Comparison of ENCODE assay signal across 32 mouse cellular contexts in genomic region chr1:88521170-88521747, GRCm38 (mm10). TPM values are rescaled to one million over a fixed set of nuclear protein-coding genes. Genes with fewer than 3 reads are reported as not detected.
A peak's percentile ranks its signal among the peaks of the same experiment; 100 is the strongest.
DNase-seq lines count a peak whose midpoint lies in the region; ATAC-seq lines count a peak whose summit lies in the region.
"Had no signal": no experiment of that assay in that cellular context is flagged by ENCODE, and none has a peak within 500 bp of the region (broad histone marks: within the 10 kb centered on the region; RNA-seq: fewer than 3 reads in every experiment).

No protein-coding gene starts in this region.

- no peak for DNase-seq in forebrain, embryonic 11.5 days (ENCODE audit: low spot score)
- DNase-seq in frontal cortex, adult 2 months (ENCODE audit: extremely low spot score in 1 of 2, low spot score in 1 of 2): no peak
- no peak for DNase-seq in midbrain, embryonic 10.5 days (ENCODE audit: low spot score)
- no peak for DNase-seq in kidney, postnatal 36 days
- DNase-seq: adrenal gland, postnatal 10 days; adrenal gland, postnatal 36 days; B cell, adult 2 months; cerebellum, adult 11-12 months; cerebellum, adult 8-10 months; cerebellum, postnatal 10 days; cerebellum, postnatal 36 days; embryo, embryonic 11 days; gastrocnemius, postnatal 10 days; gastrocnemius, postnatal 36 days; heart, adult 2 months; heart, postnatal 14 days; heart, postnatal 4 days; kidney, adult 11 months had no signal

- H3K4me3 ChIP-seq in forebrain, embryonic 15.5 days: no peak overlapping the region
- H3K4me3 ChIP-seq in forebrain, embryonic 11.5 days (ENCODE audit: low read depth, low read length): no peak overlapping the region
- H3K4me3 ChIP-seq in midbrain, embryonic 15.5 days: no peak overlapping the region
- no peak overlapping the region for H3K4me3 ChIP-seq in midbrain, embryonic 10.5 days
- H3K4me3 ChIP-seq: embryonic facial prominence, embryonic 10.5 days; embryonic facial prominence, embryonic 13.5 days; erythroblast, embryonic 14.5 days; heart, adult 2 months; heart, embryonic 10.5 days; heart, embryonic 13.5 days had no signal

- WGBS in forebrain, embryonic 15.5 days: 62% methylated on average over 11 of the region's 11 CpGs
- WGBS in forebrain, embryonic 11.5 days: 84% methylated on average over 11 of the region's 11 CpGs
- WGBS in midbrain, embryonic 15.5 days: 61% methylated on average over 11 of the region's 11 CpGs
- 88% methylated on average over 11 of the region's 11 CpGs for WGBS in midbrain, embryonic 10.5 days

- no peak overlapping the region for H3K9ac ChIP-seq in forebrain, embryonic 15.5 days (replicated peaks)
- H3K9ac ChIP-seq in forebrain, embryonic 11.5 days (ENCODE audit: low read length): no peak overlapping the region
- no peak overlapping the region for H3K9ac ChIP-seq in midbrain, embryonic 15.5 days
- H3K9ac ChIP-seq: embryonic facial prominence, embryonic 13.5 days; heart, embryonic 13.5 days; hindbrain, embryonic 14.5 days had no signal

- H3K9me3 ChIP-seq in forebrain, embryonic 15.5 days: no peaks in the 10 kb centered on the region
- no peaks in the 10 kb centered on the region for H3K9me3 ChIP-seq in forebrain, embryonic 11.5 days (ENCODE audit: control insufficient read depth, low read length)
- H3K9me3 ChIP-seq in midbrain, embryonic 15.5 days: no peaks in the 10 kb centered on the region
- H3K9me3 ChIP-seq in midbrain, embryonic 10.5 days (replicated peaks): no peaks in the 10 kb centered on the region
- H3K9me3 ChIP-seq: embryonic facial prominence, embryonic 10.5 days; embryonic facial prominence, embryonic 13.5 days; G1E; heart, embryonic 10.5 days; heart, embryonic 13.5 days had no signal

- no peaks in the 10 kb centered on the region for H3K36me3 ChIP-seq in forebrain, embryonic 15.5 days
- H3K36me3 ChIP-seq in forebrain, embryonic 11.5 days (ENCODE audit: control insufficient read depth, insufficient read depth, low read length): no peaks in the 10 kb centered on the region
- no peaks in the 10 kb centered on the region for H3K36me3 ChIP-seq in midbrain, embryonic 15.5 days (replicated peaks)
- H3K36me3 ChIP-seq in midbrain, embryonic 10.5 days: no peaks in the 10 kb centered on the region
- H3K36me3 ChIP-seq: embryonic facial prominence, embryonic 10.5 days; embryonic facial prominence, embryonic 13.5 days; G1E; heart, embryonic 10.5 days; heart, embryonic 13.5 days had no signal

- peak; percentile 53; the same call in 1 of the 2 replicates for ATAC-seq in forebrain, embryonic 15.5 days (replicated peaks)
- no peak for ATAC-seq in forebrain, embryonic 11.5 days (replicated peaks; ENCODE audit: low FRiP score)
- peak; percentile 27; the same call in 1 of the 2 replicates for ATAC-seq in frontal cortex, adult (ENCODE audit: low TSS enrichment)
- no peak for ATAC-seq in midbrain, embryonic 15.5 days (replicated peaks)
- ATAC-seq: Patski had no signal

- no peak overlapping the region for H3K4me2 ChIP-seq in forebrain, embryonic 15.5 days (replicated peaks)
- no peak overlapping the region for H3K4me2 ChIP-seq in forebrain, embryonic 11.5 days (ENCODE audit: low read depth, low read length, severe bottlenecking)
- H3K4me2 ChIP-seq in midbrain, embryonic 15.5 days: no peak overlapping the region
- H3K4me2 ChIP-seq: embryonic facial prominence, embryonic 13.5 days; heart, embryonic 13.5 days; hindbrain, embryonic 14.5 days had no signal

- H3K27ac ChIP-seq in forebrain, embryonic 15.5 days (replicated peaks): peak overlapping the region; percentile 61
- H3K27ac ChIP-seq in forebrain, embryonic 11.5 days (ENCODE audit: low read depth, low read length): no peak overlapping the region
- H3K27ac ChIP-seq in midbrain, embryonic 15.5 days: peak overlapping the region; percentile 34; the same call in 1 of the 2 replicates
- H3K27ac ChIP-seq in midbrain, embryonic 10.5 days (replicated peaks): no peak overlapping the region
- H3K27ac ChIP-seq: embryonic facial prominence, embryonic 10.5 days; embryonic facial prominence, embryonic 13.5 days; heart, adult 2 months; heart, embryonic 10.5 days; heart, embryonic 13.5 days; hindbrain, embryonic 14.5 days had no signal

- 0 out of 2 replicates have a peak, but pooled peaks cover 4% of the 10 kb centered on the region for H3K4me1 ChIP-seq in forebrain, embryonic 15.5 days
- no peaks in the 10 kb centered on the region for H3K4me1 ChIP-seq in forebrain, embryonic 11.5 days (replicated peaks; ENCODE audit: control insufficient read depth, insufficient read depth, low read length)
- no peaks in the 10 kb centered on the region for H3K4me1 ChIP-seq in midbrain, embryonic 15.5 days
- peaks cover 10% of the 10 kb centered on the region for H3K4me1 ChIP-seq in midbrain, embryonic 10.5 days
- H3K4me1 ChIP-seq: embryonic facial prominence, embryonic 13.5 days had no signal

- H3K27me3 ChIP-seq in forebrain, embryonic 15.5 days: no peaks in the 10 kb centered on the region
- no peaks in the 10 kb centered on the region for H3K27me3 ChIP-seq in forebrain, embryonic 11.5 days (ENCODE audit: control insufficient read depth, insufficient read depth, low read length)
- H3K27me3 ChIP-seq in midbrain, embryonic 15.5 days (replicated peaks): no peaks in the 10 kb centered on the region
- H3K27me3 ChIP-seq in midbrain, embryonic 10.5 days (ENCODE audit: low read depth, poor library complexity, severe bottlenecking): 0 out of 2 replicates have a peak, but pooled peaks cover under 1% of the 10 kb centered on the region
- H3K27me3 ChIP-seq: CH12.LX; embryonic facial prominence, embryonic 13.5 days; Patski had no signal

RNA-seq across cellular contexts. Expression of gene Glrp1, which starts 11.4 kb away (rescaled TPM):
- not detected in 2 replicates for polyA plus RNA-seq in forebrain, embryonic 15.5 days (2015; fragmentation: Nextera tagmentation; extraction: Ambion mirVana)
- polyA plus RNA-seq in forebrain, embryonic 11.5 days (2014; fragmentation: Nextera tagmentation; extraction: Ambion mirVana): not detected in 2 replicates
- polyA plus RNA-seq in frontal cortex, adult 2 months (2012; rRNA removed): 0.08 and 0.19 TPM in 2 replicates
- not detected in 2 replicates for polyA plus RNA-seq in midbrain, embryonic 15.5 days (2015; fragmentation: Nextera tagmentation; extraction: Ambion mirVana)
- not detected in 2 replicates for polyA plus RNA-seq in midbrain, embryonic 10.5 days (2016; fragmentation: Nextera tagmentation; extraction: Ambion mirVana)
- polyA plus RNA-seq: embryonic facial prominence, embryonic 13.5 days; erythroblast, embryonic 14.5 days; G1E; heart, embryonic 10.5 days; hindbrain, embryonic 11.5 days; hindbrain, embryonic 14.5 days; intestine, embryonic 14.5 days; Patski had no signal

Comparison
In these comparisons a context has a peak if more than half of its experiments do, and no peak if none do; other contexts are left out.
1. ATAC-seq: peak in forebrain, embryonic 15.5 days (single experiment) and frontal cortex, adult (single experiment); none in forebrain, embryonic 11.5 days (single experiment) and midbrain, embryonic 15.5 days (single experiment).
2. H3K27ac ChIP-seq: peak in forebrain, embryonic 15.5 days (single experiment) and midbrain, embryonic 15.5 days (single experiment); none in forebrain, embryonic 11.5 days (single experiment) and midbrain, embryonic 10.5 days (single experiment).